Mouse (Mus musculus) olfactory bulb, adult 2 months (tissue): ENCODE data around the gene Spata19.

Source experiments
- CTCF ChIP-seq: fragments of 200-500 bp; IDR thresholded peaks from 2 replicates; pipeline ENCODE4 v1.5.1; 2012; ENCODE audit warnings: low read depth, mild to moderate bottlenecking, low read length, moderate library complexity; ENCODE audit not compliant: insufficient read depth
- POLR2A ChIP-seq: fragments of 200-500 bp; IDR thresholded peaks from 2 replicates; pipeline ENCODE4 v1.6.1; 2012; ENCODE audit warnings: mild to moderate bottlenecking, low read depth, low read length, moderate library complexity; ENCODE audit not compliant: insufficient read depth

DNA sequence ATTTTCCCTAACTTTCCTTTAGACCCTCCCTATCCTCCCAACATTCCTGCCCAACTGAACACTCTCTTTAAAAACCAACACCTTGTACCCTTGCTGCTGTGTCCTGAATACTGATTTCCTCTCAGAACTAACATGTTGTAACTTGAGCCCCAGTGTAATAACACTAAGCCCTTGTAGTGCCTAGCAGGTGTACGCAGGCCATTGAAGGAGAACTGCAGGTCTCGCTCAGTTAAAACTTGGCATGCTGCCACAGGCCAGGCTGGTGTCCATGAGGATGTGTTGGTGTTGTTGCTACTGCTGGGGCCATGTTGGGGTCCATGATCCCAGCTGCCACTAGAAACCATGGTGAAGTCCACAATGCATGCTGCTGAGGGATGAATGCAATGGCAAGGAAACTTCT is 27.5 kb upstream of the Spata19 start:
- no peak for TF ChIP-seq CTCF
- no peak for TF ChIP-seq POLR2A
